Mouse (Mus musculus): Measurements from ENCODE around the gene Fam205c. TPM values are rescaled to one million over a fixed set of nuclear protein-coding genes. Genes with fewer than 3 reads are reported as not detected.
"Not testable (repeated sequence)": the region's sequence is repeated elsewhere in the genome, so short reads cannot be mapped to it uniquely, and the experiment has no call there.

The Fam205c gene
- polyA plus RNA-seq, 1 experiment from 2014 or later: 2.3 TPM

DNA sequence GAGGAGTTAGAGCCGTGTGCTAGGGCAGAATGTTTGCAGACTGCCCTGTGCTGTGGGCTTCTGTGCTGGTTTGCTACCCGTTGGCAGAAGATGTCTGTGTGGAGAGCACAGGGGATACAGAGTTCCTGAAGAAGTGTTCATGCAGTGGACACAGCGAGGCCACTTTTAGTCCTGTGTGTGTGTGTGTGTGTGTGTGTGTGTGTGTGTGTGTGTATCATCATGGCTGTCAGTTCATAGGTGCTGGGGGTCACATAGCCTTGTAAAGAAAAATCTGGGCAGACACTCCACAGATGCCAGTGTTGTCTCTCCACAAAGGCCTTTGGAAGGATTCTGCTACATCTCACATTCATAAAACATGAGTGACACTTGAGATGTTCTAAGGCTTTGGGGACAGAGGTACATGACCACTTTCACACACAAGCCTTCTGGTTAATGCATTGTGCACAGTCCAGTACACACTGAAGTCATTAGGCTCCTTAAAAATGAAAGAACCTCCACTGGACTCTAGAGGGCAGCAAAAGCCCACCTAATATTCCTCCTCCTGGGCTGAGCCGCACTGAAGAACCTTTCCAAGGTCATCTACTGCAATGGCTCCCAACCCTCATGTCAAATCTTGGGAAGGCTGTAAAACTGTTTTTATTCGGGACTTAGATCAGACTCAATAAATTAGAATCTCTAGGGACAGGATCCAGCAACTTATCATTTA, 2.7 kb upstream of the Fam205c start:
- H3K9me3 ChIP-seq: no peaks in the 10 kb centered on the region
- H3K9ac ChIP-seq: no peak overlapping the region
- H3K4me1 ChIP-seq: no peaks in the 10 kb centered on the region
- WGBS: 31% methylated on average over 5 of the region's 5 CpGs
- H3K4me3 ChIP-seq (replicated peaks): no peak overlapping the region
- ATAC-seq (ENCODE audit: low FRiP score): peak; percentile 84
- no peak overlapping the region for H3K27ac ChIP-seq
- no peaks in the 10 kb centered on the region for H3K36me3 ChIP-seq (replicated peaks)
- H3K27me3 ChIP-seq: no peaks in the 10 kb centered on the region
- no peak overlapping the region for H3K4me2 ChIP-seq

- no peak for ATAC-seq (ENCODE audit: low FRiP score)
- Histone ChIP-seq H3K4me1 (no peaks in the 10 kb centered on the region), H3K4me2 (no peak overlapping the region), H3K4me3 (replicated peaks) (no peak overlapping the region), H3K9ac (no peak overlapping the region), H3K9me3 (no peaks in the 10 kb centered on the region), H3K36me3 (replicated peaks) (no peaks in the 10 kb centered on the region), H3K27ac (no peak overlapping the region), H3K27me3 (peaks cover 3% of the 10 kb centered on the region; the same call in 1 of the 2 replicates)
- 90% methylated on average over 16 of the region's 16 CpGs for WGBS
Observed at GRCm38 (mm10) chr4:42872746-42873435, 1.1 kb downstream of the Fam205c start.

DNA sequence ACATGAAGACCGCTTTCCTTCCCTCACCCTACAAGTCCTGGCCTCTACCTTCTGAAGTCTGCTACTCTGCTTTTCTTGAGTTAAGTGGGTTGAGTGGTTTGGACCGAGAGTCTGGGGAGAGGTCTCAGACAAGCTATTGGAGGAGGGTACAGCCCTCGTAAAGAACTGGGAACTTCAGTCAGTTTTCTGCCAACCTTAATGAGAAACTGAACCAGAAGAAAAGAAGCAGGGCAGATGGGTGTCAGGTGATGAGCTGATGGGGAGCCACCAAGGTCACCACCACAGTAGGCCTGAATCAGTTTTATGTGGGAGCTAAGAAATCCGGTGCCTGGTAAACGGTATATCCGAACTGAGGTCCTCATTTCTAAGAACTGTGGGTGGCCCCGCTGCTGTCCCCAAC, 1.9 kb downstream of the Fam205c start:
- 95% methylated on average over 7 of the region's 7 CpGs for WGBS
- ATAC-seq (ENCODE audit: low FRiP score): no peak

GRCm38 (mm10) chr4:42870748-42871147, 3.3 kb downstream of the Fam205c start:
- no peak for ATAC-seq (ENCODE audit: low FRiP score)
- Histone ChIP-seq H3K9me3 (no peaks in the 10 kb centered on the region), H3K27ac (no peak overlapping the region), H3K4me3 (replicated peaks) (no peak overlapping the region), H3K9ac (no peak overlapping the region), H3K4me1 (no peaks in the 10 kb centered on the region), H3K27me3 (peaks cover 3% of the 10 kb centered on the region; the same call in 1 of the 2 replicates), H3K36me3 (replicated peaks) (no peaks in the 10 kb centered on the region), H3K4me2 (no peak overlapping the region)
- 86% methylated on average over 5 of the region's 5 CpGs for WGBS

More for the DNA sequence above, 1.9 kb downstream of the Fam205c start:
- H3K4me3 ChIP-seq (replicated peaks): no peak overlapping the region
- H3K4me1 ChIP-seq: no peaks in the 10 kb centered on the region
- no peak overlapping the region for H3K9ac ChIP-seq
- no peaks in the 10 kb centered on the region for H3K9me3 ChIP-seq
- no peaks in the 10 kb centered on the region for H3K36me3 ChIP-seq (replicated peaks)
- H3K4me2 ChIP-seq: no peak overlapping the region
- H3K27ac ChIP-seq: no peak overlapping the region
- H3K27me3 ChIP-seq: peaks cover 3% of the 10 kb centered on the region; the same call in 1 of the 2 replicates

DNA sequence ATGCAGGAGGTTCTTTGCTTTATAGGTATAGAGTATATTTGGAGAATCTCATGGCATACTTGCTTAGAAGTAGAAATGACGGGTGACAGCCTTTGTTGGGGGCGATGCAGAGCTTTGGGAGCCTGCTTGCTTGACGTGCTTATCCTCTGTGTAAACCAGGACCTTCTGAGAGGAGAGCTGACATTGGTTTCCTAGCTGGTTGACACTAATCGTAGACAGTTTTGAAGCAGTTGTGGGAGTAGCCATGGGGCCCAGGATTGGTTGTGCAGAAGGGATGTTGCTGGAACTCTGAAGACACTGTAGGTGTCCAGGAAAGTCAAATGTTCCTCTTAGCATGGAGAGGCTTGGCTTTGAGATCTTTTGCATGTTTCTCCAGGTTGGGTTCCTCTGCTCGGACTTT, 5.8 kb downstream of the Fam205c start:
- no peak for ATAC-seq (ENCODE audit: low FRiP score)

GRCm38 (mm10) chr4:42867390-42867789, 6.6 kb downstream of the Fam205c start:
- no peaks in the 10 kb centered on the region for H3K4me1 ChIP-seq
- H3K27ac ChIP-seq: no peak overlapping the region
- no peak for ATAC-seq (ENCODE audit: low FRiP score)
- peaks cover 3% of the 10 kb centered on the region; the same call in 1 of the 2 replicates for H3K27me3 ChIP-seq
- H3K9ac ChIP-seq: no peak overlapping the region
- no peaks in the 10 kb centered on the region for H3K36me3 ChIP-seq (replicated peaks)
- no peaks in the 10 kb centered on the region for H3K9me3 ChIP-seq
- 82% methylated on average over 3 of the region's 3 CpGs for WGBS
- H3K4me3 ChIP-seq (replicated peaks): no peak overlapping the region
- no peak overlapping the region for H3K4me2 ChIP-seq

More for the DNA sequence above, 5.8 kb downstream of the Fam205c start:
- Histone ChIP-seq H3K4me2 (no peak overlapping the region), H3K27me3 (peaks cover 3% of the 10 kb centered on the region; the same call in 1 of the 2 replicates), H3K4me1 (no peaks in the 10 kb centered on the region), H3K27ac (no peak overlapping the region), H3K4me3 (replicated peaks) (no peak overlapping the region), H3K9ac (no peak overlapping the region), H3K9me3 (no peaks in the 10 kb centered on the region), H3K36me3 (replicated peaks) (no peaks in the 10 kb centered on the region)
- 85% methylated on average over 5 of the region's 5 CpGs for WGBS

GRCm38 (mm10) chr4:42863487-42863886, 10.5 kb downstream of the Fam205c start:
- not testable (repeated sequence) for H3K9me3 ChIP-seq; H3K4me3 ChIP-seq (replicated peaks); H3K9ac ChIP-seq; H3K36me3 ChIP-seq (replicated peaks); ATAC-seq (ENCODE audit: low FRiP score); H3K4me2 ChIP-seq; H3K27me3 ChIP-seq; H3K27ac ChIP-seq; H3K4me1 ChIP-seq
- 87% methylated on average over 4 of the region's 5 CpGs for WGBS

- H3K4me3 ChIP-seq (replicated peaks); H3K36me3 ChIP-seq (replicated peaks); H3K27ac ChIP-seq; H3K4me1 ChIP-seq; H3K27me3 ChIP-seq; H3K4me2 ChIP-seq; ATAC-seq (ENCODE audit: low FRiP score); H3K9ac ChIP-seq; H3K9me3 ChIP-seq: not testable (repeated sequence)
- WGBS: 85% methylated on average over 9 of the region's 9 CpGs
Observed at GRCm38 (mm10) chr4:42860483-42860882, 13.6 kb downstream of the Fam205c start.

- not testable (repeated sequence) for H3K36me3 ChIP-seq (replicated peaks); H3K9me3 ChIP-seq; H3K27me3 ChIP-seq; H3K4me3 ChIP-seq (replicated peaks); H3K9ac ChIP-seq; H3K27ac ChIP-seq; H3K4me2 ChIP-seq; ATAC-seq (ENCODE audit: low FRiP score); H3K4me1 ChIP-seq
- 83% methylated on average over 1 of the region's 1 CpGs for whole genome bisulfite sequencing
Observed at GRCm38 (mm10) chr4:42856671-42857070, 17.4 kb downstream of the Fam205c start, which contains the start of gene Gm12394. Gene Gm12394 (minus strand): TSS chr4:42856771.

DNA sequence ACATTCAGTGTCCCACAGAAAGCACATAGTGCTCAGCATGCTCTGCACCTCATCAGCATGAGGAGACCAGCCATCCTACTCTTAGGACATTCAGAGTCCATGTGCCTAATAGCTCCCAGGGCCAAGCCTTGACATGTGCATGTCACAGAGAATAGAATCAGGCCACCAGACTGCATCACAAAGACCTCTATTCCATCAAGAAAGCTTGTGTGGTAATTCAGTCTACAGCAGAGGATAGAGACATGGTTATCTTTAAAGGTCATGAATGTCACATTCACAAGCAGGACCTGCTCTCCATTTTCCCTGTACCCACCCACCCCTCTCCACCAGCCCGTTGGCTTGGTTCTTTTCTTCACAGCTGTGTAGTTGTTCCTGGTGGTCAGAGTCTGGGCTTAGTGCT, 20.2 kb downstream of the Fam205c start, which contains the start of gene Fam205a1:
Fam205a1 (minus strand) TSS at position 101 of the 400 bp plus-strand sequence.
- 73% methylated on average over 1 of the region's 1 CpGs for WGBS
- not testable (repeated sequence) for H3K27me3 ChIP-seq

More for the DNA sequence above, 20.2 kb downstream of the Fam205c start, which contains the start of gene Fam205a1:
- not testable (repeated sequence) for H3K27ac ChIP-seq; ATAC-seq (ENCODE audit: low FRiP score); H3K4me1 ChIP-seq; H3K4me3 ChIP-seq (replicated peaks); H3K36me3 ChIP-seq (replicated peaks); H3K4me2 ChIP-seq; H3K9me3 ChIP-seq; H3K9ac ChIP-seq
